Mouse (Mus musculus): ENCODE data around the gene Anapc7.

DNA sequence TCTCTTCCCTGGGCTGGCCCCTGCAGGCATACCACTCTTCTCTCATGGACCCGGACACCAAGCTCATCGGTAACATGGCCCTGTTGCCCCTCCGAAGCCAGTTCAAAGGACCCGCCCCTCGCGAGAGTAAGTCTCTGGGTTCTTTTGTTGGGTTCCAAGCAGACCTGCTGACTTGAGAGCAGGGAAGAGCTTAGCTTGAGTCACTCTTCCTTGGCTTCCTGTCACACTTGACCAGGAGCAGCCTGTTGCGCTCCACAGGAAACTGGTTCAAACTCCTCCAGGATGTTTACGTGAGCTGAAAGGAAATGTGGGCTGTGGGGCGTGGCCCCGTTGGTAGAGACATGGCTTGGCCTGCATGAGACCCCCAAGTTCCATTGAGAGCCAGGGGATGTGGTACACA is 24.7 kb upstream of the Anapc7 start:
- no peak for TF ChIP-seq CTCF (IDR thresholded peaks at IDR 0.05 in 2 of 3, conservative IDR thresholded peaks at IDR 0.05 in 1 of 3; ENCODE audit: control insufficient read depth in 1 of 3, insufficient read depth in 1 of 3, low read depth in 2 of 3, low read length in 3 of 3, poor library complexity in 1 of 3, severe bottlenecking in 1 of 3)
- no peak for TF ChIP-seq ZKSCAN1 (IDR thresholded peaks at IDR 0.05; ENCODE audit: low read depth, low read length)
- no peak for TF ChIP-seq SIN3A (IDR thresholded peaks at IDR 0.05; ENCODE audit: low read length)
- TF ChIP-seq MAFK (IDR thresholded peaks at IDR 0.05; ENCODE audit: borderline replicate concordance, low read depth, low read length), result no peak
- no peak for TF ChIP-seq POLR2A (IDR thresholded peaks at IDR 0.05; ENCODE audit: control insufficient read depth in 1 of 2, insufficient read depth in 1 of 2, low read depth in 1 of 2, low read length in 2 of 2, poor library complexity in 1 of 2)
- no peak for TF ChIP-seq TAL1 (IDR thresholded peaks at IDR 0.05; ENCODE audit: low read length)
- no peak for TF ChIP-seq GABPA (IDR thresholded peaks at IDR 0.05; ENCODE audit: low read depth, low read length)
- no peak for TF ChIP-seq EP300 (IDR thresholded peaks at IDR 0.05; ENCODE audit: low read depth in 1 of 2, low read length in 2 of 2)
- TF ChIP-seq TBP (IDR thresholded peaks at IDR 0.05; ENCODE audit: low read depth, low read length), result no peak
